Mouse (Mus musculus) adrenal gland, postnatal 14 days (tissue): ENCODE results near the gene Sema4f. TPM values are rescaled to one million over a fixed set of nuclear protein-coding genes. Genes with fewer than 3 reads are reported as not detected.
A peak's percentile ranks its signal among the peaks of the same experiment; 100 is the strongest.

Experiments
- DNase-seq: peaks from one replicate; pipeline ENCODE4 v3.0.0; 2021; ENCODE audit warnings: mixed read lengths
- total RNA-seq: library from RNA; stranded (reverse); gene quantifications from 2 replicates; pipeline ENCODE4 v1.2.3, GENCODE M21; 2021

Gene Sema4f
- total RNA-seq, 1 experiment from 2014 or later: 0.48 TPM

GRCm38 (mm10) chr6:82915889-82916288, 23.7 kb downstream of the Sema4f start:
- DNase-seq: peak; percentile 79

DNA sequence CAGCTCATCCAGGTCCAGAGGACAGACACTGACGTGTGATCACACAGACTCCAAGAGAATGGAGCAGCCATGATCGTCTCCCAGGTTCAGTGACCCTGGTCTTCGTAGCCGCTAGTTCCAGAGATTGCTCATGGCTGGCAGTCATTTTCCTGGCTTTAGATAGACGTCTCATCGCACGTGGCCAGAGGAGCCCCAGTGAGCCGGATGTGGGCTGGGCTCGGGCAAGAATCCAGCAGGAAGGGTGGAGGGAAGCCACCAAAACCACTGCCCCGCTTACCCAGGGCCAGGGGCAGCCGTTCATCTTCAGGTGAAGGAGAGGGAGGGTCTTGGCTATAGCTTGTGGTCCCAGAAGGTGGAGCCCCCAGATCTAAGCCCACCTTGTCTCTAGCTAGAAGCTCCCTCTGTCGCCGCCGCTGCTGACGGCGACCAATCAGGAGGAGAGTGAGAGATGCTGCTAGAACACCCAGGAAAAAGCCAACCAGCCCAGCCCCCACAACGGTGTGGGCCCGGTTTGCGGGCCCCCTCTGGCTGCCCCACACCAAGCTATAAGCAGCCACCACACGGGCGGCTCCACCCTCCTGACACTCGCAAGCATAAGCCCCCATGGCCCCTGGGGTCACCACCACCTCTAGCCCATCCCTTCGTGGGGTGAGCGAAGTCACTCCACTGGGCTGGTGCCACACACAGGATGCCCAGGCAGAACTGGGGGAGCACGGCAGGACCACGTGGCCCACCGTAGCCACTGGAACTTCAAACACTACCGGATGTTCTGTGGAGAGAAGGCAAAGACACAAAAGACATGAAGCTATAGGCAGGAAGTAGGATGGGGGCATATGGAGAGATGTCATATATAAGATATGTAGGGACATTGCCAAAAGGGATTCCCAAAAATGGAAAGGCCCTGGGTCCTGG, 26.0 kb downstream of the Sema4f start:
- DNase-seq: peak; percentile 36

DNA sequence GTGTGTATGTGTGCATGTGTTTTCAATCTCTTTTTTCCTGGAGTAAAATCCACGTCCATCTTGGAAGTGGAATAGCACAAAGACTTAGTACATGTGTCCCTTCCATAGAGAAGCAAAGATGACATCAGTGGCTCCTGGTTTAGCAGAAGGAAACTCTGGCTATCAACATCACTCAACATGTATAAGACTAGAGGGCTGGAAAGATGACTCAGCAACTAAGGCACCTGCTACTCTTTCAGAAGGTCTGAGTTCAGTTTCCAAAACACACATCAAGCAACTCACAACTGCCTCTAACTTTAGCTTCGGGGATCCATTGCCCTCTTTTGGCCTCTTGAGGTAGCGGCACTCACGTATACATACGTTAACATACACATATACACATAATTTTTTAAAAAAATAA, 28.3 kb downstream of the Sema4f start:
- DNase-seq: no peak

GRCm38 (mm10) chr6:82909136-82909855, 30.3 kb downstream of the Sema4f start:
- DNase-seq: peak; percentile 83

DNA sequence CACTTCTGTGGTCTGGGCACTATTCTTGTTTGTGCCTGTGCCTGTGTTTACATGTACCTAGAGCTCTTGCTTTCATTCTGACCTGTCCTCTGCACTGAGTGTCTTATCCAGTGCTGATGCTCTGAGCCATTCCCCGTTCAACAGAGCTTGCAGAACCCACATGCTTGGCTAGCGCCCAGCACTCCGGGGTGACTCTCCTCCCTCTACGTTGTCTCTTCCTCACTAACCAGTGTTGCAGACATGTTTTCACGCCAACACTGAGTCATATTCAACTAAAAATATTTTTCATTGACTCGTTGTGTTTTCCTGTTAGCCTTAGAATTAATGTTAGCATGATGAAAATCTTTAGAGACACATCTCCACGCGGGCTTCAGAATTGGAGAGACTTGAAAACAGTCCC, 31.5 kb downstream of the Sema4f start:
- no peak for DNase-seq

DNA sequence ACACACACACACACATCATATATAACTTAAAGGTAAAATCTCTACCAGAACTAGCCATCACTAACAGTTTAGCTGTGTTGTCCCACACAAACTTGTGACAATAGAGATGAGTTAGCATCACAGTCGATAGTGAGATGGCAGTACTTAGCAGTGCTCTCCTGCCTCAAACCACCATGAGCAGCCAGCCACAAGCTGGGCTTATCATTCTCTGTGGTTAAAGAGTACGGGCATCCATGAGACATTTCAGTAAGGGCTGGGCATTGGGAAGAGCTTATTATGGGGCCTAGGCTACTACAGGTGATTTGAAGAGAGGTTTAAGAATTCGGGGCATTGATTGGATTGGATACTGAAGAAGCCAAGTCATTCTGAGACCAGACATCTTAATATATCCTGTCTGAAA, 32.6 kb downstream of the Sema4f start:
- DNase-seq: no peak

GRCm38 (mm10) chr6:82902559-82902958, 37.0 kb downstream of the Sema4f start:
- DNase-seq: no peak

GRCm38 (mm10) chr6:82898745-82899144, 40.8 kb downstream of the Sema4f start:
- DNase-seq: no peak

GRCm38 (mm10) chr6:82898227-82898626, 41.3 kb downstream of the Sema4f start:
- no peak for DNase-seq

DNA sequence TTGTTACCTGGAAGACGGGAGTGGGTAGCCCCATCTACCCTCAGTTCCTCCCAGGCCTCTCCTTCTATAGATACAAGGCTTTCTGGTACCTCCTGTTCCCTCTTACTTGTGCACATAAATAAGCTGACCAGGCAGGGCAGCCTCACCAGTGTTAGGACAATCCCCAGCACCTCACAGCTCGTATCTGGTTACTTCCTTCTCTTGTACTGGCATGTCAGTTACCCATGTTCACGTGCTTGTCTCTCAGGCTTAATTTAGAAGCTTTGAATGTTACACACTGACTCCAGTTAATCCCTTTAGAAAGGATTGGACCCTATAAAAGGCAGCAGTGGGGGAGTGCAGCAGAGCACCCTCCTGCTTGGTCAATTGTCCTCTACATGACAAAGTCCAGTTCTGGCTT, 42.3 kb downstream of the Sema4f start:
- DNase-seq: no peak

DNA sequence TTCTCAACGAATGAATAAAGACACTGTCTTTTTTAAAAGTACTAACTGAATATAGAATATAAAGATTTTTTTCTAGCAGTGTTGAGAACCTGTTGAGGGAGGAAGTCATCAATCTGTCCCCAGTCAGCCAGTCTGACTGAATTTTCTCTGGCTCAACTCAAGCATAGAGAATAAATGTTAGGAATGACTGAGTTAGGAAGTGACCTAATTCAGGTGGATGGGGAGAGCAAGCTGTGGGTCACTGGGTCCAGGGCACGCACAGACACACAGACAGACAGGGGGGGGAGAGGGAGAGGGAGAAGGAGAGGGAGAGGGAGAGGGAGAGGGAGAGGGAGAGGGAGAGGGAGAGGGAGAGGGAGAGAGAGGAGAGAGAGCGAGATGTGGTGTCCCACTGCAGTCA, 46.2 kb downstream of the Sema4f start:
- DNase-seq: no peak

DNA sequence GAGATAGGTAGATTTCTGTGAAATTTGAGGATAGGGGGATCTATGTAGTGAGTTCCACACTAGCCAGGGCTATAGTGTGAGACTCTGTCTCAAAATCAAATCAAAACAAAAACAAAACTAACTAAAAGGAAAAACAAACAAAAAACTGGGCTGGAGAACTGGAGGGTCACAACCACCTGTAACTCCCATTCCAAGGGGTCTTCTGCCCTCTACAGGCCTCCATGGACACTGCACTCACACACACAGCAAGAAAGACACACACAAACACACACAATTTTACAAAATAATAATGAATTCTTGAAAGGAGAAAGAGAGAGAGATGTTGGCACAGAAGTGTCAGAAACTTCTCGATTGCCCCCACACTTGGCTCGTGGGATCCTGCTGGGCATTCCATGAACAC, 47.0 kb downstream of the Sema4f start:
- peak; percentile 54 for DNase-seq

- DNase-seq: no peak
These were observed 48.1 kb downstream of the Sema4f start for GRCm38 (mm10) chr6:82891488-82891887.

GRCm38 (mm10) chr6:82886330-82886729, 53.2 kb downstream of the Sema4f start:
- DNase-seq: peak; percentile 52

DNA sequence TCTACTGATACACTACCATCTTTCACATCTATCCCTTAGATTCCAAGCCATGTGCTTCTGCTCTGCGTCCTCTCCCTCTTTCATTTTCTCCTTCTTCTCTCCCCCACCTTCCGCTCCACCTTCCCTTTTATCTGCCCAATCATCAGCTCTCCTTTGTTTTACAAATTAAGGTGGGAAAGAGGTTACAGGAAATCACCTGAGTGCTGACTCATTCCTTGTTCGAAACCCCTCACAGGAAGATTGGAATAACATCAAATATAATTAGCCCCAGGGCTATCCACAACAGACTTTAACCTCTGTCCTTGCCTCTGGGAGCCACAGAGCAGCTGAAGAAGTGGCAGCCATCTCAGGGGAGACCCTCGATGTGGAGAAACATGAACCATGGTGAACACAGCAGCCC, 53.7 kb downstream of the Sema4f start:
- DNase-seq: no peak

GRCm38 (mm10) chr6:82885441-82885840, 54.1 kb downstream of the Sema4f start:
- no peak for DNase-seq

DNA sequence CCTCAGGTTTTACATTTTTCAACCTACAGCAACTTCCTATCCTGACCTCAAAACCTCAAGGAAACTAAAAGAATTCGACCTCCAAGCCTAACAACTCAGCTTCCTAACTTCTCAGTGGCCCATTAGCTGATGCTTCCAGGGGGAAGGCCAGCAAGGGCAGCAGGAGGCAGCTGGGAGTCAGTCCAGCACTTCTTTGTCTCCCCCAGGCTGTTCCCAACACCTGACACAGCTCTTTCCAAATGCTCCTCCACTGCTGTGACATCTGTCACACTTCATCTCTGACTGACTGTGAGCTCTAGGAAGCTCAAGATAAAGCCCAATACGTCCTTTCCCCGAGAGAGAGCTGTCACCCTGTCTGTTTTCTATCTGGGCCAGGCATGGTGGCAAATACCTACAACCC, 55.0 kb downstream of the Sema4f start:
- no peak for DNase-seq

DNA sequence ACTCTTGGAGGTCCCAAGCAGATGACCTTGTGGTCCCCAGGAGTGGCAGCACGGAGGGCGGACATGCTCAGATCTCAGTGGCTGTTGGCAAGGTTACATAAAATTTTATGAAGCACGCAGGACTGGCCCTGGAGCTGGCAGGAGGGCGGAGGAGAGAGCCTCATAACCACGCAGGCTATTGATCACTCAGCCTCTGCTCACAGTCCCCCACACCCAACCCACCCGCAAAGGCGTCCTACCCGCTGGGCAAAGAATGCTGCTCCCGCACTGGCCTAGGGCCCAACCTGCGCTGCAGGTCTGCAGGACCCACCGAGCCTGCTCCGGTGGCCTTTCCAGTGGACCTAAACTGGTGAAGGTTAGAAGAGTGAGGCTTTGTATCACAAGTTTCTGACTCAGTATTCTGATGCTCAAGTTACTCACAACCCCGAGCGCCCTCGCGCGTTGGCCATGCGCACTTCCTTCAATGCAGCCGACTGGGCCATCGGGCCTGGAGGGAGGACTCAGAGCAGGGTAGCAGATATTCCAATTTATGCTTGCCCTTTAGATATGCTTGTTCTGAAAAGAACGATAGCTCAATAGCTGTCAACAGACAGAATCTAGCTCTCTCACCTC, 58.0 kb downstream of the Sema4f start:
- peak; percentile 84 for DNase-seq

- peak; percentile 70 for DNase-seq
These were observed 58.8 kb downstream of the Sema4f start for GRCm38 (mm10) chr6:82880807-82881206.

DNA sequence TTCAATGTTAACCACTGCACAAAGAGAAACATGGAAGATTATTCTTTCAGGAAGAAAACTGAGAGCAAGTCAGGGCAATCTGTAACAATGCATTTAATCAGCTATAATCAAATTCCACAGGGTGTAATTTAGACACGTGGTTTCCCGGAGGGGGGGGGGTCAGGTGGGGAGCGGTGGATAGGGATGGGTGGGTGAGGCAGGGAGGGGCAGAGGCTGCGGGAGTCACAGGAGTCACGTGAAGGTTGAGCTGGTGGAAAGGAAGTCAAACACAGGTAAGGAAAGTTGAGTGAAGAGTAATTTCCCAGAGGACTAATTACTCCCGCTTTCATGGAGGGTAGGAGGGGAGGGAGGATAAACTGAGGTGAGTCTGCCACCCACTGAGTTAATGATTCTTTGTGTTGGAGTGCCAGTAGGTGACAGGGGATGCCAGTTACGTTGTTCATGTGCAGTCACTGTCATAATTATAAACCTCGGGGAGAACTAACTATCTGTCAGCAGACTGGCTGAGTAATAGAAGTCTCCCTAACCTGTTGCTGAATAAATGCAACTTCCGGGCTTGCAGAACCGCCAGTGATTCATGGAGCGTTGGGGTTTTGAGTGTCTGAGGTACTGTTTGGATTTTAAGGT, 60.0 kb downstream of the Sema4f start:
- DNase-seq: no peak

DNA sequence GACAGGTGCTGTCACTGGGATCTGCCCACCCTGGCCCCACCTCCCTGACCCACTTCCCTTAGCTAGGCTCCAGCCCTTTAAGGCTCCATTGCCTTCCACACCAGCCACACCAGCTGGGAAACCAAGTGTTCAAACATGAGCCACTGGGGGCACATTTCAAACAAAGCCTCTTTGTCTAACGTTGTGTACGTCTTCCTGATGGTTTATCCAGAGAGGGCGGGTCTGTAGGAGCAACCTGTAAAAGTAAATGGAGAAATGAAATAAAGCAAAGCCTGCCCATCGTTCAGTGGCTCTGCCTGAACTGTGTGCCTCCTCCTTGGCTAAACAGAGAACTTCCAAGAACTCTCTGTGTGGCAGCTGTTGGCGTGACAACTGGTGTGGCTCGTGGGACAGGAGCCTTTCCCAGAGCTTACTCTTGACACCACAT, 64.0 kb downstream of the Sema4f start:
- no peak for DNase-seq

DNA sequence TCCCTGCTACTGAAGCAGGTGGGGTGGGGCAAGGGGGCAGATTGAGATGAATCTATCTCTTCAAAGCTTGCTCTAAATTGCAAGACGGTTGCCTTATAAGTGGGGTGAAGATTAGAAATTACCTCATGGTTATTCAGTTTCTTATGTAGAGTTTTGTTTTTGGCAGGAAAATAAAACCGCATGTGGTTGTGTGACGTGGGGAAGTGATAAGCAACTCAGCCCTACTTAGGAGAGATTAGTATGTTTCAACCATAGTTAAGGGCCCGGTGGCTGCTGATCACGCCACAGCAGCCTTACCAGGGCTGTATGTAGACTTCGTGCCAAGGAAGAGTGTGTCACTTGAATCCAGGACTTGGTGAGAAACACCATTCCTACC, 67.2 kb downstream of the Sema4f start:
- no peak for DNase-seq
